Mouse (Mus musculus) layer of hippocampus, postnatal 25 days (tissue): ENCODE measurements at regions not wholly inside any gene's neighbourhood (a gene's known extent, or its start where the extent isn't known, plus 50 kb on each side); places are given as distances from the start of the nearest gene placed in this dataset.

ENCODE experiments used
- microRNA-seq, 2 experiments: library from miRNA; unstranded; fragments of <30 nt; microRNA quantifications; one replicate each; pipeline ENCODE4 v1.2.0; 2021

Small RNA genes lying in the stretch of these regions (microRNA-seq; reads per million reads assigned to microRNA genes)
- 2.2 to 3.3 reads per million in 2 experiments for gene Mir129-2
- gene Mir129b = 0 reads per million in 2 experiments
